Comparison of ENCODE assay signal across 13 mouse cellular contexts in genomic region chr6:127393907-127394600, GRCm38 (mm10). TPM values are rescaled to one million over a fixed set of nuclear protein-coding genes. Genes with fewer than 3 reads are reported as not detected.
A peak's percentile ranks its signal among the peaks of the same experiment; 100 is the strongest.
DNase-seq lines count a peak whose midpoint lies in the region; ATAC-seq lines count a peak whose summit lies in the region.
"Had no signal": no experiment of that assay in that cellular context is flagged by ENCODE, and none has a peak within 500 bp of the region (broad histone marks: within the 10 kb centered on the region; RNA-seq: fewer than 3 reads in every experiment).

No protein-coding gene starts in this region.

- H3K4me1 ChIP-seq in heart, embryonic 12.5 days (replicated peaks), result peaks cover 15% of the 10 kb centered on the region
- peaks cover 5% of the 10 kb centered on the region for H3K4me1 ChIP-seq in neural tube, embryonic 15.5 days
- H3K4me1 ChIP-seq in hindbrain, embryonic 13.5 days (replicated peaks), result peaks cover 12% of the 10 kb centered on the region
- peaks cover 9% of the 10 kb centered on the region for H3K4me1 ChIP-seq in neural tube, embryonic 12.5 days

- H3K4me2 ChIP-seq in heart, embryonic 12.5 days, result no peak overlapping the region
- H3K4me2 ChIP-seq in neural tube, embryonic 15.5 days, result no peak overlapping the region
- no peak overlapping the region for H3K4me2 ChIP-seq in hindbrain, embryonic 13.5 days
- H3K4me2 ChIP-seq in neural tube, embryonic 12.5 days (replicated peaks), result no peak overlapping the region

- ATAC-seq in heart, embryonic 12.5 days (ENCODE audit: insufficient number of reproducible peaks, low FRiP score), result peak; percentile 25; the same call in 1 of the 2 replicates
- ATAC-seq in neural tube, embryonic 15.5 days (ENCODE audit: low FRiP score), result no peak
- ATAC-seq in hindbrain, embryonic 13.5 days (ENCODE audit: low FRiP score), result peak; percentile 61; the same call in 1 of the 2 replicates
- ATAC-seq in neural tube, embryonic 12.5 days (ENCODE audit: low FRiP score, low read depth), result 0 out of 2 replicates have a peak, but pooled peaks have one; percentile 44

- no peaks in the 10 kb centered on the region for H3K36me3 ChIP-seq in heart, embryonic 12.5 days
- no peaks in the 10 kb centered on the region for H3K36me3 ChIP-seq in neural tube, embryonic 15.5 days
- no peaks in the 10 kb centered on the region for H3K36me3 ChIP-seq in hindbrain, embryonic 13.5 days
- H3K36me3 ChIP-seq in neural tube, embryonic 12.5 days, result no peaks in the 10 kb centered on the region

- no peaks in the 10 kb centered on the region for H3K27me3 ChIP-seq in heart, embryonic 12.5 days (replicated peaks)
- no peaks in the 10 kb centered on the region for H3K27me3 ChIP-seq in neural tube, embryonic 15.5 days (replicated peaks)
- H3K27me3 ChIP-seq in hindbrain, embryonic 13.5 days, result no peaks in the 10 kb centered on the region
- no peaks in the 10 kb centered on the region for H3K27me3 ChIP-seq in neural tube, embryonic 12.5 days (replicated peaks)

- H3K27ac ChIP-seq in heart, embryonic 12.5 days (ENCODE audit: poor library complexity, severe bottlenecking), result no peak overlapping the region
- H3K27ac ChIP-seq in neural tube, embryonic 15.5 days (replicated peaks), result no peak overlapping the region
- H3K27ac ChIP-seq in hindbrain, embryonic 13.5 days, result no peak overlapping the region
- no peak overlapping the region for H3K27ac ChIP-seq in neural tube, embryonic 12.5 days
- H3K27ac ChIP-seq: macrophage had no signal

- WGBS in heart, embryonic 12.5 days, result 21% methylated on average over 9 of the region's 9 CpGs
- 21% methylated on average over 9 of the region's 9 CpGs for WGBS in neural tube, embryonic 15.5 days
- WGBS in hindbrain, embryonic 13.5 days, result 20% methylated on average over 9 of the region's 9 CpGs
- 19% methylated on average over 9 of the region's 9 CpGs for WGBS in neural tube, embryonic 12.5 days

- no peaks in the 10 kb centered on the region for H3K9me3 ChIP-seq in heart, embryonic 12.5 days (replicated peaks)
- no peaks in the 10 kb centered on the region for H3K9me3 ChIP-seq in neural tube, embryonic 15.5 days (replicated peaks)
- no peaks in the 10 kb centered on the region for H3K9me3 ChIP-seq in hindbrain, embryonic 13.5 days
- no peaks in the 10 kb centered on the region for H3K9me3 ChIP-seq in neural tube, embryonic 12.5 days

- 0 out of 2 replicates have a peak overlapping the region, but pooled peaks have one; percentile 29 for H3K9ac ChIP-seq in heart, embryonic 12.5 days
- H3K9ac ChIP-seq in neural tube, embryonic 15.5 days (replicated peaks), result no peak overlapping the region; the same call in 1 of the 2 replicates
- H3K9ac ChIP-seq in hindbrain, embryonic 13.5 days, result peak overlapping the region; percentile 39; the same call in 1 of the 2 replicates
- H3K9ac ChIP-seq in neural tube, embryonic 12.5 days, result 0 out of 2 replicates have a peak overlapping the region, but pooled peaks have one; percentile 2

- DNase-seq in heart, adult 18-20 months, result no peak
- peak; percentile 46 for DNase-seq in neural tube, embryonic 10.5 days (ENCODE audit: extremely low spot score, low spot score)
- no peak for DNase-seq in c-Kit-positive CD71-positive TER-119-positive erythroid progenitor cells, embryonic 14.5 days (ENCODE audit: low spot score)
- DNase-seq in natural killer cell, adult 2 months (ENCODE audit: low spot score in 2 of 2), result no peak
- DNase-seq: cerebellum, adult 9-11 months; kidney, postnatal 10 days; left cerebral cortex, postnatal 4 days had no signal

- H3K4me3 ChIP-seq in heart, embryonic 12.5 days, result no peak overlapping the region
- no peak overlapping the region for H3K4me3 ChIP-seq in neural tube, embryonic 15.5 days (replicated peaks)
- no peak overlapping the region for H3K4me3 ChIP-seq in hindbrain, embryonic 13.5 days
- H3K4me3 ChIP-seq in neural tube, embryonic 12.5 days, result no peak overlapping the region
- H3K4me3 ChIP-seq: erythroblast, embryonic 14.5 days had no signal

RNA-seq across cellular contexts. Expression of gene Parp11, which starts 52.6 kb away (rescaled TPM):
- polyA plus RNA-seq in heart, embryonic 12.5 days (2016; fragmentation: Nextera tagmentation; extraction: Ambion mirVana), result 19.8 and 20.5 TPM in 2 replicates
- total RNA-seq in heart, adult 18-20 months (2021), result 1 to 10 TPM; 8.7 to 9.7 TPM
- 65.1 and 72.6 TPM in 2 replicates for polyA plus RNA-seq in neural tube, embryonic 15.5 days (2015; fragmentation: Nextera tagmentation; extraction: Ambion mirVana)
- polyA plus RNA-seq in hindbrain, embryonic 13.5 days (2015; fragmentation: Nextera tagmentation; extraction: Ambion mirVana), result 80.6 and 82.1 TPM in 2 replicates
- 60.5 and 62.8 TPM in 2 replicates for polyA plus RNA-seq in neural tube, embryonic 12.5 days (2016; fragmentation: Nextera tagmentation; extraction: Ambion mirVana)
